Mouse (Mus musculus): ENCODE measurements around the gene Mrc2. TPM values are rescaled to one million over a fixed set of nuclear protein-coding genes. Genes with fewer than 3 reads are reported as not detected.
A peak's percentile ranks its signal among the peaks of the same experiment; 100 is the strongest.

The Mrc2 gene
- polyA plus RNA-seq, 1 experiment from 2014 or later = 9.9 TPM

GRCm38 (mm10) chr11:105333867-105334670 lies 41.6 kb downstream of the Mrc2 start:
- WGBS = 53% methylated on average over 8 of the region's 8 CpGs
- Histone ChIP-seq H3K4me2 (replicated peaks) (no peak overlapping the region), H3K4me3 (replicated peaks) (no peak overlapping the region), H3K9me3 (no peaks in the 10 kb centered on the region), H3K27me3 (replicated peaks) (no peaks in the 10 kb centered on the region), H3K36me3 (no peaks in the 10 kb centered on the region), H3K4me1 (replicated peaks) (peaks cover 6% of the 10 kb centered on the region), H3K9ac (no peak overlapping the region), H3K27ac (no peak overlapping the region)
- 0 out of 2 replicates have a peak, but pooled peaks have one; percentile 41 for ATAC-seq

- Histone ChIP-seq H3K9me3 (no peaks in the 10 kb centered on the region), H3K4me2 (replicated peaks) (no peak overlapping the region)
- WGBS = 81% methylated on average over 12 of the region's 12 CpGs
Measured at GRCm38 (mm10) chr11:105338596-105339390, 46.4 kb downstream of the Mrc2 start.

DNA sequence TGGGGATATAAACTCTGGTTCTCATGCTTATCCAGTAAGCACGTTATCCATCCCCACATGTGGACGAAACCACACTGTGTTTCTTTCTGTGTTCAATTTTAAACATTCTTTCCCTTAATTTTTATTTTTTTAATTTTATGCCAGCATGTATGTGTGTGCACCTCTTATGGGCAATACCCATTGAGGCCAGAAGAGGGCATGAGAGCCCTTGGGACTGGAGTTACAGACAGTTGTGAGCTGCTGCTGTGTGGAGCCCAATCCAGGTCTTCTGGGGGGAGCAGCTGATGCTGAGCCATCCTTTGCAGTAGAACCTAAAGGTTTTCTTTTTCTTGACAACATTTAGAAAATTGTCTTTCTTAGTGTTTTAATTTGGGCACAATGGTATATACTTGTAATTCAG lies 52.8 kb downstream of the Mrc2 start:
- no peak overlapping the region for H3K4me3 ChIP-seq (replicated peaks)
- peaks cover 4% of the 10 kb centered on the region; the same call in 1 of the 2 replicates for H3K36me3 ChIP-seq
- no peak for ATAC-seq
- WGBS = 86% methylated on average over 2 of the region's 2 CpGs
- no peaks in the 10 kb centered on the region for H3K9me3 ChIP-seq
- 0 out of 2 replicates have a peak, but pooled peaks cover 2% of the 10 kb centered on the region for H3K4me1 ChIP-seq (replicated peaks)
- H3K27me3 ChIP-seq (replicated peaks) = no peaks in the 10 kb centered on the region
- H3K4me2 ChIP-seq (replicated peaks) = no peak overlapping the region
- H3K27ac ChIP-seq = no peak overlapping the region
- H3K9ac ChIP-seq = no peak overlapping the region

More at GRCm38 (mm10) chr11:105338596-105339390, 46.4 kb downstream of the Mrc2 start:
- Histone ChIP-seq H3K4me1 (replicated peaks) (no peaks in the 10 kb centered on the region), H3K36me3 (peaks cover 4% of the 10 kb centered on the region; the same call in 1 of the 2 replicates), H3K27ac (no peak overlapping the region), H3K9ac (no peak overlapping the region), H3K4me3 (replicated peaks) (no peak overlapping the region), H3K27me3 (replicated peaks) (no peaks in the 10 kb centered on the region)
- ATAC-seq = no peak

GRCm38 (mm10) chr11:105347162-105348161 lies 55.0 kb downstream of the Mrc2 start:
- H3K36me3 ChIP-seq = no peaks in the 10 kb centered on the region; the same call in 1 of the 2 replicates
- peak; percentile 50; the same call in 1 of the 2 replicates for ATAC-seq

DNA sequence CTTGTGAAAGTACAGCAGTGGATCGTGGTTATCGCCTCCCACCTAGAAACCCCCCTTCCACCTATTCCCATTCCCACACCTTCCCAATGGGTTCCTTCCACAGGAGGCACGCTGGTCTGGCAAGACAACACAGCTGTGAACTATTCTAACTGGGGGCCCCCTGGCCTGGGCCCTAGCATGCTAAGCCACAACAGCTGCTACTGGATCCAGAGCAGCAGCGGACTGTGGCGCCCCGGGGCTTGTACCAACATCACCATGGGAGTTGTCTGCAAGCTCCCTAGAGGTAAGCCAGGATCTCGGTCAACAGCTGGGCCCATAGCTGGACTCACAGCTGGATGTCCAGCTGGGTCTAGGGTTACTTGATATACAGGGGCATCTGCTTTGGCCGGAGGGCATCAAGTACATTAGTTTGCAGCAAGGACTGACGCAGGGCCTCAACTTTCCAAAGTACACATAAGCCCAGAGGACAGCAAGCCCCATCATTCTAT lies 56.1 kb downstream of the Mrc2 start:
- Histone ChIP-seq H3K27me3 (replicated peaks) (no peaks in the 10 kb centered on the region), H3K4me3 (replicated peaks) (no peak overlapping the region), H3K9ac (no peak overlapping the region), H3K27ac (no peak overlapping the region), H3K36me3 (no peaks in the 10 kb centered on the region), H3K9me3 (no peaks in the 10 kb centered on the region), H3K4me2 (replicated peaks) (no peak overlapping the region), H3K4me1 (replicated peaks) (peaks cover 21% of the 10 kb centered on the region)
- WGBS = 93% methylated on average over 9 of the region's 9 CpGs
- ATAC-seq = no peak

More at GRCm38 (mm10) chr11:105347162-105348161, 55.0 kb downstream of the Mrc2 start:
- 0 out of 2 replicates have a peak overlapping the region, but pooled peaks have one; percentile 5 for H3K9ac ChIP-seq
- no peak overlapping the region for H3K27ac ChIP-seq
- H3K27me3 ChIP-seq (replicated peaks) = no peaks in the 10 kb centered on the region
- no peak overlapping the region for H3K4me3 ChIP-seq (replicated peaks)
- WGBS = 61% methylated on average over 28 of the region's 28 CpGs
- H3K4me1 ChIP-seq (replicated peaks) = peaks cover 10% of the 10 kb centered on the region; the same call in 1 of the 2 replicates
- H3K4me2 ChIP-seq (replicated peaks) = peak overlapping the region; percentile 37
- no peaks in the 10 kb centered on the region for H3K9me3 ChIP-seq

- H3K9me3 ChIP-seq = no peaks in the 10 kb centered on the region
- H3K27ac ChIP-seq = no peak overlapping the region
- H3K9ac ChIP-seq = no peak overlapping the region
- WGBS = 90% methylated on average over 19 of the region's 19 CpGs
- no peaks in the 10 kb centered on the region for H3K27me3 ChIP-seq (replicated peaks)
- peaks cover 25% of the 10 kb centered on the region for H3K4me1 ChIP-seq (replicated peaks)
- no peak overlapping the region for H3K4me3 ChIP-seq (replicated peaks)
- no peak overlapping the region for H3K4me2 ChIP-seq (replicated peaks)
- no peak for ATAC-seq
- no peaks in the 10 kb centered on the region for H3K36me3 ChIP-seq
Measured at GRCm38 (mm10) chr11:105349780-105350324, 57.4 kb downstream of the Mrc2 start.

GRCm38 (mm10) chr11:105350643-105351042 lies 58.2 kb downstream of the Mrc2 start:
- Histone ChIP-seq H3K36me3 (no peaks in the 10 kb centered on the region), H3K4me1 (replicated peaks) (peaks cover 25% of the 10 kb centered on the region), H3K4me3 (replicated peaks) (no peak overlapping the region), H3K9ac (no peak overlapping the region), H3K27me3 (replicated peaks) (no peaks in the 10 kb centered on the region), H3K9me3 (no peaks in the 10 kb centered on the region), H3K4me2 (replicated peaks) (no peak overlapping the region), H3K27ac (no peak overlapping the region)
- WGBS = 84% methylated on average over 7 of the region's 7 CpGs
- no peak for ATAC-seq

- 45% methylated on average over 8 of the region's 8 CpGs for WGBS
- no peak overlapping the region for H3K4me2 ChIP-seq (replicated peaks)
- peak; percentile 83 for ATAC-seq
- H3K27ac ChIP-seq = peak overlapping the region; percentile 77
- H3K9me3 ChIP-seq = no peaks in the 10 kb centered on the region
- peaks cover 25% of the 10 kb centered on the region for H3K4me1 ChIP-seq (replicated peaks)
- H3K27me3 ChIP-seq (replicated peaks) = no peaks in the 10 kb centered on the region
- no peak overlapping the region for H3K4me3 ChIP-seq (replicated peaks)
- H3K9ac ChIP-seq = no peak overlapping the region
- H3K36me3 ChIP-seq = no peaks in the 10 kb centered on the region
Measured at GRCm38 (mm10) chr11:105352152-105352551, 59.7 kb downstream of the Mrc2 start.

DNA sequence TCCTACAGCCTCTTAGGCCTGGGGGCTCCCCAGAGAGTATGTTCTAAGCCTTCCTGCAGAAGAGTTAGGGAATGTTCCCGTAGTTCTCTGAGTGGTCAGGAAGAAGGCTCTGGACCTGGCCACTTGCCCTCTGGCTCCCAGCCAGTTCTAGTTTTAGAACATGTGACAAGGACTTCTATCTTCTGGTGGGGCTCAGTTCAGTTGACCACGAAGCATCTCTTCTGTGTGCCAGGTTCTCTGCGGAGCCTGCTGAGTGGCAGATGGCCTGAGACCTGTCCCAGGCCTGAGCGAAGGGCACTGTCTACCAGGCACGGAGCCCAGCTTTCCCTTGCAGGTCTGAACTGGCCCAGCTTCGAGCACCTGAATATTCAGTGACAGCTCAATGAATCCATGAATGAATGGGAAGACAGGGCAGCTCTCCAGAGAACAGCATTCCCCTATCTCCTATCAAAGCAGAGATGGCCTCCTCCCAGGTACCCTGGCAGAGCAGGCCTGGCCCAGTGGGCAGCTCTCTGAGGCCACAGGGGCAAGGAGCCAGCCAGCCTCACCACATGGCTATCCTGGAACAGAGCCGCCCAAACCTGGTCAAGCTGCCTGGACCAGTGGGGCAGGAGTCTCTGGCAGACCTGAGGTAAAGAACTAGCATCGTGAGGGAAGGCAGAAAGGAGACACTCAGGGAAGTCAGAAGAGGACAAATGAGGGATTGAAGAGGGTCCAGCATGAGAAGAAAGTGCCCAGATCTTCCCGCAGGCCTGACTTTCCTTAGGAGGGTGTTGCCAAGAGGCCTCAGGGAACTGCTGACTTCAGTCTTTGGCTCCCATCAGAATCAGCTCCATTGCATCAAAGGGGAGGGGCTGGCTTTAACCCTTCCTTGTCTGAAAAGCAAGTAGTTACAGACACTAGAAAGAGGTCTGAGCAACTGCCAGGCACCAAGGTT lies 60.8 kb downstream of the Mrc2 start:
- Histone ChIP-seq H3K27ac (peak overlapping the region; percentile 77), H3K9ac (peak overlapping the region; percentile 23; the same call in 1 of the 2 replicates), H3K9me3 (no peaks in the 10 kb centered on the region), H3K4me3 (replicated peaks) (no peak overlapping the region), H3K4me1 (replicated peaks) (peaks cover 24% of the 10 kb centered on the region), H3K27me3 (replicated peaks) (no peaks in the 10 kb centered on the region), H3K4me2 (replicated peaks) (peak overlapping the region; percentile 40), H3K36me3 (no peaks in the 10 kb centered on the region)
- ATAC-seq = peak; percentile 26; the same call in 1 of the 2 replicates
- WGBS = 37% methylated on average over 9 of the region's 9 CpGs

DNA sequence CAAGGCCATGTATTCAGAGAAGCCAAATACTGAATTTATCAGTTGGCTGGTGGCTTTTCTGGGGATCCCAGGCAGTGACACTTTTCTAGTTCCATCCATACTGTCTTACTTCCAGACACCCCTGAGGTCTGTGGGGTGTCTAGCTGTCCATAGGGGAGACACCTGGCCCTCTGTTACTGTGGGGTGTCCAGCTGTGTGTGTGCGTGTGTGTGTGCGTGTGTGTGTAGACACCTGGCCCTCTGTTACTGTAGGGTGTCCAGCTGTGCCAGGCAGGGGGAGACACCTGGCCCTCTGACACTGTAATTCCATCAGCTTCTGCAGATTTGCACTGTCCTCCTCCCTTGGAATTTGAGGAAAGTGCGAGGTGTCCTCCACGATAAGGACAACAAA lies 61.4 kb downstream of the Mrc2 start:
- 86% methylated on average over 4 of the region's 4 CpGs for WGBS
- Histone ChIP-seq H3K9ac (no peak overlapping the region), H3K27me3 (replicated peaks) (no peaks in the 10 kb centered on the region), H3K4me3 (replicated peaks) (no peak overlapping the region), H3K4me1 (replicated peaks) (peaks cover 24% of the 10 kb centered on the region), H3K36me3 (no peaks in the 10 kb centered on the region), H3K9me3 (no peaks in the 10 kb centered on the region), H3K27ac (no peak overlapping the region), H3K4me2 (replicated peaks) (no peak overlapping the region)
- no peak for ATAC-seq

Measured in intestine, embryonic 15.5 days (tissue).